Mouse (Mus musculus) 3T3-L1 (cell line): ENCODE data around the gene Apobec1.
A peak's percentile ranks its signal among the peaks of the same experiment; 100 is the strongest.
"Not testable (repeated sequence)": the region's sequence is repeated elsewhere in the genome, so short reads cannot be mapped to it uniquely, and the experiment has no call there.

ENCODE experiments used
- DNase-seq: peaks from one replicate; pipeline ENCODE4 v3.0.0-alpha.2; 2015; ENCODE audit warnings: low read depth, low spot score

Gene Apobec1

DNA sequence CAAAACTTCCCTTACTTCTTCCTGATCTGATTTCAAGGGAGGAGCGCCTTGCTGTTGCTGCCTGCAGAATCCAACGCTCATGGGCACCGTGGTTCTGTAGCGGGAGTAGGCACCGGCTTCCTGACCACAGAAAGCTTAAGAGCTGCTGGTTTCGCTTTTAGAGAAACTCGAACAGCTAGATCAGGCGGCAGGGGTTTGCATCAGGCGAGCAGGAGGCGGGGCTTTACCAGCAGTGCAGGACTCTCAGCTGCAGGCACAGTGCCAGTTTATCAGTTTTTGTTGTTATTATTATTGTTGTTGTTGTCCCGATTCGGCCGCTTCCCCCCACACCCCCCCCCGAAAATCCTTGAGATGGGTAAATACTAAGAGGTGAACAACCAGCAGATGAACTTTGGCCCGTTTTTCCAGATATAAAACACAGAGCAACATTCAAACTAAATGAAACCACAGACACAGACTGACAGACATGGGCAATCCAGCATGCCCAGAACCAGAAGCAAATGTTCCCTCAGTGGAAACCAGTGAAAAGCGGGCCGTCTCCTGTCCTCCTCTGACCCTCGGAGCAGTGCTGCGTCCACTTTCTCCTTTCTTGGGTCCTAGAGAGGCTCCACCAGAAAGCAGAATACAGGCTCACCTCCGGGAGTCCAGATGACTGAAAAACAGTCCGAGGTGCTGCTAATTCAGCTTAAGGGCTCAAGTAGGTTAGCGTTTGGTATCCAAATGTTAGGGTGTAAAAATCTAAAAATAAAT, at the start of gene Apobec1:
Gene Apobec1, minus strand, starts transcription at position 203 of the 750 bp plus-strand sequence.
- DNase-seq, result peak; percentile 97

DNA sequence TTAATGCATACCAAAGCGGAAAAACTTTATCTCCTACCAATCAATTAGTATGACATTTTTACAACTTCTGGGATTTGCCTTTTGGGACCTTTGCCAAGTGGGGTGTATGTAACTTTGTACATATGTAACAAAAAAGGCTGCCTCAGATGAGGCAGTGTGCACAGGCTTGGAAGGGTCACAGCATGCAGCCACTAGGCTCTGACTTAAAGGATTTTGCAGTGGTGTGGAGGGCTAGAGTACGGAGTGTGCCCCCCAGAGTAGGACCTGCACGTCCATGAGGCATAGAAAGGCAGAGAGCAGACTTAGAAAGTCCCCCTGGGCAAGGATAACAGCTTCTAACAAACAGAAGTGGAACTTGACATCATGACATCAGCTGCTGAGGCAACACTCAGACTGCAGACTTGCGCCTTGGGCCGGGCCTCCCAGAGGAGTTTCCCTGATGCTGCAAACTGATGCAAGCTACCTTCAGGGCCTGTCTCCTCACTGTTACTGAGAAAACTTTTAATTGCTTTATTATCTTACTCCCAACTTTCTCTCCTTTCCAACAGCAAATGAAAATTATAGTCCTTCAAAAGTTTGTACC, 48.2 kb upstream of the Apobec1 start:
- DNase-seq, result peak; percentile 44

DNA sequence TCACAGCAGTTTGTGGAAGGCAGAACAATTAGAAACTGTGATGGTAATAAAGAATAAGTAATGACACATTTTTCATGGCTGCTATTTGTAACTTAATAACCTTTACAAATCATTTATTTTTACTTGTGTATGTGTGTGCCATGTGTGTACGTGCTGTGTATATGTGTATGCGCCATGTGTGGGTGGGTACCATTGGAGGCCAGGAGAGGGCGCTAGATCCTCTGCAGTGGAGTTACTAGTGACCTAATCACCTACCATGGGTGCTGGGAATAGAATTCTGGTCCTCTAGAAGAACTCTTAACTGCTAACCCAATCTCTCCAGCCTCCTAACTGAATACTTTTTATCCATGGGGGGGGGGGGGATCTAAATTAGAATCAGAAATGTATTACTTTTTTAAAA, 47.7 kb upstream of the Apobec1 start:
- no peak for DNase-seq

DNA sequence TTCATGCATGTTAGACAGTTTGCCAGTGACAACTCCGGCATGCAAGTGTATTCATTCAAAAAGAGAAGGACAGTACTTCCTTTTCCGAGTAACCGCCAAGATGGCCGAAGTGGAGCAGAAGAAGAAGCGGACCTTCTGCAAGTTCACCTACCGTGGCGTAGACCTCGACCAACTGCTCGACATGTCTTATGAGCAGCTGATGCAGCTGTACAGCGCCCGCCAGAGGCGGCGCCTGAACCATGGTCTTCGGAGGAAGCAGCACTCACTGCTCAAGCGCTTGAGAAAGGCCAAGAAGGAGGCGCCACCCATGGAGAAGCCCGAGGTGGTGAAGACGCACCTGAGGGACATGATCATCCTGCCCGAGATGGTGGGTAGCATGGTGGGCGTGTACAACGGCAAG, 42.0 kb upstream of the Apobec1 start:
- not testable (repeated sequence) for DNase-seq

DNA sequence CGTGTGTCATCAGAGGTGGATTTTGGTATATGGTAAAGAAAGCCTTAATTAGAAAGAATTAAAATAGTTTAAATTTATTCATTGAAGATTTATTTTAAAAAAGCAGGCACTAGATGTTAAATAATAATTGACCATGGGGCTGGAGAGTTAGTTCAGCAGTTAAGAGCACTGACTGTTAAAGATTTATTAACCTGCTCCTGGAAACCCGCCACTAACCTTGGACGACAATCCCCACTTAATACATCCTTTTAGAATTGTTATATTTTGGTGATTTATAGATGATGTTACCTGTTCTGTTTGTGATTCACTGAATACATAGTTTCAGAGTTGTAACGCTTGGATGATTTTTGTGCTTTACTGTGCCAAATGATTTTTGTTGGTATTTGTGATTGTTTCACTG, 35.3 kb upstream of the Apobec1 start:
- not testable (repeated sequence) for DNase-seq

DNA sequence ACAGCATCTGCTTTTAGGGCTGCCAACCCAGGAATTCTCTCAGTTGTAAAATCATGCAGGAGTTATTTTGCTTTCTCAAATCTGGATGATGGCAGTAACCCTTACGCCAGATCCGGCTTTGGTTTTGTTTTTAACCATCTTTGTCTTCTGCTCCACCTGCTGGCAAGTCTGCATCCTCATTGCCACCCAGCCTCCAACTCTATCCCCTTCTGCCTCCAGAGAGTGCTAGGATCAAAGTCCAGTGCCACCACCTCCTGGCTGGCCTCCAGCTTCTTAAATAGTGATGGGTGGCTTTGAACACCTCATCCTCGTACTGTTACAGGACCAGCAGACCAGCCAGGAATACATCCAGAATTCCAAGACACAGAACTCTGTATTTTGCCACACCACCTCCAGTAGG, 34.4 kb upstream of the Apobec1 start:
- DNase-seq, result no peak

DNA sequence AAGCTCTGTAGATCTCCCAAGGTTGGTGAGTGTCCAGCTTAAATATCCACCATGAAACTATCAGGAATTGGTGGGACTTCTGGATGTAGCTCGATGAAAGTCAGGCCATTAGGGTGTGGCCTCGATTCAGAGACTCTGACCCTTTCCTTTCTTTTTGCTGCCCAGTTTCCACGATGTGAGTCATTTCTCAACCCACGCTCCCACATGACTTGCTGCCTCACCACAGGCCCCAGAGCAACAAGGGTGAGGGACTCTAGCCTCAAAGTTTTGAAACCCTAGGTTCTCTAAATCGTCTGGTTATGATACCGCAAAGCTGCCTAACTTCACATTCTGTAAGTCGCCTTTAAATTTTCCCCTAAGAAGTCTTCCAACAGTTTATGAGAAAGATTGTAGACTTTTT, 33.1 kb upstream of the Apobec1 start:
- peak; percentile 81 for DNase-seq

DNA sequence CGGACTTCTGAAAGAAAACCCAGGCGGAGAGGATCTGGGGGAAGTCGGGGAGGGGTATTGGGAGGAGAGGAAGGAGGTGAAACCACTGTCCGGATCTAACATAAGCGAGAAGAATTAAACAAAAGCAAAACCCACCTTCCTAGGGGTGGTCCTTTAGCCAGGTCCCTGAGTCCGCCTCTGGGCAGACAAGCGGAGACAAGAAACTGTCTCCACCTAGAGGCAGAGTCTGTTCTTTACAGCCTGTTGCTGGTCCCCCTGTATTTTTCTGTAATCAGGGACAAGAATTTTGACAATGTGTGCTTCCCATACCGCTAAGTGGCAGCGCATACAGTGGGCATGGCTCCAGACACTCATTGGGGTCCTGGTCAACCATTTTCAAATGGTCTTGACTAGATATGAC, 31.2 kb upstream of the Apobec1 start:
- DNase-seq, result no peak

DNA sequence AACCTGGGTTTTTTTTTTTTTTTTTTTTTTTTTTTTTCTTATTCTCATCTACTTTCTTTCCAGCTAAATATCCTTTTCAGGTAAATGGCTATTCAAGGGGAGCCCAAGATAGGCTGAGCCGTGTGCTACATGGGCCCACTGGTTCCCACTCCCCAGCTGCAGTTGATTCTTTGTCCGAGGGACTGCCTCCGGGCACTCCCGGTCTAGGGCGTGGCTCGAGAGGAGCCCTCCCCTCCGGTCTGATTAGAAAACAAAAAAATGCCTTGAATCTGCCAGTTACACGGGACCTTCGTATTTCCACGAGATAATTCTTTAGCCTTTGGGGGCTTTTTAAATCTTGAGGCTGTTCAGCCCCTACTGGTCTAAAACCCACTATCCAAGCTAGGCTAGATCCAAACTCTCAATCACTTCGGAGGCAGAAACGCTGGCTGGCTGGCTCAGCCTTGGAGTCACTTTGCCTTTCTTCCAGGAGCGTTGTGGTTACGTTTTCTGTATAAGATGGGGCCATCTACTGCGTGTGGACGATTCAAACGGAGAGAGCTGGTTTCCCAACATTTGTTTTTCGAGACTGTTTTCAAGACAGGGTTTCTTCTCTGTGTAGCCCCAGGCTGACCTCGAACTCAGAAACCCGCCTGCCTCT, 25.3 kb upstream of the Apobec1 start:
- no peak for DNase-seq

DNA sequence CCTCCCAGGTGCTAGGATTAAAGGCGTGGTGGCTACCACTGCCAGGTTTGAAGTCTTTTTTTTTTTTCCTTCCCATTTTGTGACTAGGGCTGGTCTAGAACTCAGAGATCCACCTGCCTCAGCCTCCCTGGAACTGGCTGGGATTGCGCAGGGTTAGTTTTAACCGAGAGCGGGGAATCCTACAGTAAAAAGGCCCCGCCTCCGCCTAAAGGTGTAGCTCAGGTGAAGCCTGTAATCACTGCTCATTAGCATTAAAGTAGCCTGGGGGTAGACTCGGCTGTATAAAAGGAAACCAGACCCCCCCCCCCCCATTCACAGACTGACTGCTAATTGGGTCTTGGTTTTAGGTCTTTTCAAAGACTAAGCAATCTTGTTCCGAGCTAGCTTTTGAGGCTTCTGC, 23.9 kb upstream of the Apobec1 start, which contains the start of gene Dppa3:
Gene Dppa3, plus strand, starts transcription at position 301 of the 400 bp plus-strand sequence.
- DNase-seq, result no peak

DNA sequence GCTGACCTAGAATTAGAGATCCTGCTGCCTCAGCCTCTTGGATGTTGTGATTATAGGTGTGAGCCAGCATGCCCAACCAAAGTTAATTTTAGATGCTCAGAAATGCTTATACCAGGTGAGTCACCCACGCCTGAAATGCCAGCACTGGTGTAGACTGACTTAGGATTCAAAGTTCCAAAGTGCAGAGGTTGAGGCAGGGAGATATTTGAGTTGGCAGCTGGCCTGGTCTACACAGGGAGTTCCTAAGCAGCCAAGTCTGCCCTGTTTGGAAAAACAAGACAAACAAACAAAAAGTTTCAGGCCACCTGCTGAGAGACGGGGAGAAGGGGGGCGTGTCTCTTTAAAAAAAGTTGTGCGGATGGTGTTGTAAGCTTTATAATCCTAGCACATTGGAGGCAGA, 22.9 kb upstream of the Apobec1 start:
- no peak for DNase-seq

DNA sequence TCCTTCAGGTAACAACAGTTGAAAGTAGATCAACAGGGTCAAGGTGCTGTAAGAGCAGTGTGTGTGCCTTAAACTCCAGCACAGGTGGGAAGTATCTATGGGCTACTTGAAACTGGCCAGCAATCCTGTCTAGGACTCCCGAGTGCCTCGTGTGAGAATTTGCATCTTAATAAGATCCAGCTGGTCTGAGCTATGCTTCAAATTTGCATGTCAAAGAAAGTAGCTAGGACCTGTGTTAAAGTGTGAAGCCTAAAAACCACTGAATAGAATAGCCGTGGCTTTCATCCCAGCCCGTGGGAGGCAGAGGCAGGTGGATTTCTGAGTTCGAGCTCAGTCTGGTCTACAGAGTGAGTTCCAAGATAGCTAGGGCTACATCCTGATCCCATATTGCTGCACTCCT, 22.2 kb upstream of the Apobec1 start:
- DNase-seq, result no peak

DNA sequence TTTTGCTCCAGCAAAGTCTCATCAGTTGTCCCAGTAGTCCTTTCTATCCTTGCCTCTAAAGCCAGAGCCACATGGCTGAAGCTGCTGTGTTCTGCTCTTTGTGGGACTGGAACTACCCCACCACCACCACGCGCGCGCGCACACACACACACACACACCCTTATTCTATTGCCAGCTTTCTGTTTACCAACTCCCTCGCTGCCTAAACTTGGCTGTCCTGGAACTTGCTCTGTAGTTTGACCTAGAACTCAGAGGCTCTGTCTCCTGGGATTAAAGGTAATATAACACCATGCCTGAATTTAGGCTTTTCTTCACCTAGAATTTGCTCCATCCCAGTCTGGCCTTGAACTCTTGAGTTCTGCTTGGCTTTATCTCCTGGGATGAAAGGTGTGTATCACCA, 18.8 kb upstream of the Apobec1 start:
- no peak for DNase-seq

DNA sequence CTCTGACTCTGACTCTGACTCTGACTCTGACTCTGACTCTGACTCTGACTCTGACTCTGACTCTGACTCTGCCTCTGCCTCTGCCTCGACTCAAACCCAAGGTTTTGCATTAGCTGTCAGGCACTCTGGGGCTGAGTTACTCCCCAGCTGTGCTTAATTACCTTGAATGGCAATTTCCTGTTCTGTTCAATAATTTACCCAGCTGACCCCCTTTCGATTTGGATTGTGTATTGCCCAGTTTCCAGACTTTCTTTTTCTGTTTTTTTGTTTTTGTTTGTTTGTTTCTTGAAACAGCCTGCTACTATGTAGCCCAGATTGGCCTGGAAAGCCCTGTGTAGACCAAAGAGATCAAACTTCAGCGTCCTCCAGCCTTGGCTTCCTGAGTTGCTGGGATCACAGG, 13.8 kb upstream of the Apobec1 start:
- no peak for DNase-seq

DNA sequence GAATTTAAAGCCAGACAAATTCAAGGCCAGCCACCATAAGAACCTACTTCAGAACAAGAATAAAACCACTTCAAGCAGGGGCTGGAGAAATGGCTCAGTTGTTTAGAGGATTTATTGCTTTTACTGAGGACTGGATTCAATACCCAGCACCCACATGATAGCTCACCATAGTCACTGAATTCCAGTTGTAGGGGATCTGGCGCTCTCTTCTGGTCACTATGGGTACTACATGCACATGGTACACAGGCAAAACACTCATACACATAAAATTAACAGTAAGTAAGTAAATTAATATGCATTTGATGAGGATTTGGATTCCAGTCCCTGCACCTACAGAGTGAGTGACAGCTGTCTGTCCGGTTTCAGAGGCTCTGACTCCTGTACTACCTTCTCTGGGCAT, 11.8 kb upstream of the Apobec1 start:
- peak; percentile 45 for DNase-seq

DNA sequence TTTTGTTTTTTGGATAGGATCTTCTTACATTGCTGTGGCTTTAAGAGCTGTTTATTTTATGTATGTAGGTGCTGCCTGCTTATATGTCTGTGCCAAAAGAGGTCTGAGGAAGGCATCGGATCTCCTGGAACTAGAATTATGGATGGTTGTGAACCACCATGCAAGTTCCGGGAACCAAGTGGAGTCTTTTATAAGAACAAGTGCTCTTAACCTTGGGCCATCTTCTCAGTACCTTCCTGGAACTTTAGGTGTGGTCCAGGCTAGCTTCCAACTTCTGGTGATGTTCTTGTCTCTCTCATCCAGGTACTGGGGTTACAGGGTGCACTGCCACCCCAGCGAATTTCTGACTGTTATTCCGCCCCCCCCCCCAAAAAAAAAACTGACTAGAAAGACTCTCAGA, 10.2 kb upstream of the Apobec1 start:
- no peak for DNase-seq

DNA sequence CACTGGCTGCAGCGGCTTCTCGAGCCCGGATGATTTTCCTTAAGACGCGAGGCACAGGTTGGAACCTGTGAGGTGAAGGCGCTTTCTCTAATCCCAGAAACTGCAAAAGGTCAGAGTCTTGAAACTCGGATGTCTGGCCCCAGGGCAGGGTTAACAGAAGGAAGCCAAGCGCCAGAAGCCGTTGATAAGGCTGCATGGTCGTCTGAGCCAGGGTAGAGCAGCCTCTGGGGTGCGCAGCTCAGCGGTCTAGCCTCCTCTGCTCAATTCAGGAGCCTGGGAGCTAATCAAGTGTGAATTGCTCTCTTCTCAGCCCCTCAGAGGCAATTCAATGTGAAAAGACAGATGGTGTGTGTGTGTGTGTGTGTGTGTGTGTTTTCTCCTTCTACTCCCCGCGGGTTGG, 7.5 kb upstream of the Apobec1 start, which contains the start of gene Gdf3:
Gene Gdf3, minus strand, starts transcription at position 317 of the 400 bp plus-strand sequence.
- DNase-seq, result no peak

DNA sequence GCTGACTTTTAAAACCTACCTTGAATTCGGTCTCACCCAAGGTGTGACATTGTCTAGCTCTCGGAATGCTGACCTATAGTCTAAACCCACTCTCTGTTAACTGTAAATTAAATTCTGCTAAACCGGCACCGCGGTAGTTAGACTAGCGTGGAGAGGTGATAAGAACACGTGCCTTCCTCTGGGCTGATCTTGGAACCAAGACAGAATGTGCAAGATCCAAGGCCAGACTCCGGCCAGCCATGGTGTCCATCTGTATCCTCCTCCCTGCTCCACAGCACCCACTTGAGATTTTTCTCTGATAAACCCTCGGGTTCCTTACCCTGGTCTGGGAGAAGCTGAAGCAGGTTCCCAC, 7.1 kb upstream of the Apobec1 start:
- no peak for DNase-seq

DNA sequence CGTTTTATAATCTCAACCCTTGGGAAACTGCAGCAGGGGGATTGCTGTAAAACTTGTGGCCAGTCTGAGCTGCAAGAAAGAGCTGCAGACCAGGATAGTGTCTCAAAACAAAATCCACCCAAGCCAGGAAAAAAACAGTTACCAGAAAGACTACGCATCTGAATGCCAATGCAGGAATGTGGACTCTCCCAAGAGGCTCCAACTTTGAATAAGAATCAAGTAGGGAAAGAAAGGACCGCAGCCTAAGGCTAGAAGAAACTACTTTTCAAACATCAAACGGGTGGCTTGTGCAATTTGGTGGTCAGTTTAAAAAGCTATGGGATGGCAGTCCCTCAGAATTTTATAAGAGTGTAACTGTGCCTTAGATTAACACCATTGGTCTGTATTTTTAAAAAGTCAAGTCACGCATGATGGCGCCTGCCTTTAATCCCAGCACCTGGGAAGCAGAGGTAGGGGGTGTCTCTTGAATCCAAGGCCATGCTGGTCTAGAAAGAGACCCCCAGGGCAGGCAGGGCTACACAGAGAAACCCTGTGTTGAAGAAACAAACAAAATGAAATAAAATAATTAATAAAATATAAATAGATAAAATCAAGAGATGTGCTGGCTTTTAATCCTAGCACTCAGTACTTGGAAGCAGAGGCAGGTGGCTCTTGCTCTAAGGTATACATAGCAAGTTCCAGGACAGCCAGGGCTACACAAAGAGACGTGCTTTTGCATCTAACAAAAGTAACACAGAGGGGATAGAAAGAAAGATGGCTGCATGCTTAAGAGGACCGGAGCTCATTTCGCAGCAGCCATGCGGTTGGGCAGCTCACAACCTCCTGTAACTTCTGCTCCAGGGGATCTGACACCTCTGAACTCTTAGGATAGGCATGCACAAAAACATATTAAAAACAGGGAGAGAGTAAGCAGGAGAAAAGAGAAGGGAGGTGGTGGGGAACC, 6.5 kb upstream of the Apobec1 start:
- peak; percentile 15 for DNase-seq

DNA sequence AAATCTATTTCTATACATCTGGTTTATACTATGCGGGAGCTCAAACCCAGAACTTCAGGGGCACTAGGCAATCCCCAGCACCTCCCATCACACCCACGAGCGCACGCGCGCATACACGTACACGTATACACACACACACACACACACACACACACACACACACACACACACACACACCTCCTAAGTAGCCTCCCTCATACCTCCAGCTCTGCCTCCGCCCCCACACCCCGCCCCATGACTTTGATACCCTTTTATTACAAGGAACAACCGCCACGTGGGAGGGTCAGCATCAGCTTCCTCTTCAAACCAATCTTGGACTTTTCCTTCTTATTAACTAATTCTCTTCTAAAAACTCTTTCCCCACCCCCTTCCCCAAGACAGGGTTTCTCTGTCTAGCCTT, 5.5 kb upstream of the Apobec1 start:
- no peak for DNase-seq

DNA sequence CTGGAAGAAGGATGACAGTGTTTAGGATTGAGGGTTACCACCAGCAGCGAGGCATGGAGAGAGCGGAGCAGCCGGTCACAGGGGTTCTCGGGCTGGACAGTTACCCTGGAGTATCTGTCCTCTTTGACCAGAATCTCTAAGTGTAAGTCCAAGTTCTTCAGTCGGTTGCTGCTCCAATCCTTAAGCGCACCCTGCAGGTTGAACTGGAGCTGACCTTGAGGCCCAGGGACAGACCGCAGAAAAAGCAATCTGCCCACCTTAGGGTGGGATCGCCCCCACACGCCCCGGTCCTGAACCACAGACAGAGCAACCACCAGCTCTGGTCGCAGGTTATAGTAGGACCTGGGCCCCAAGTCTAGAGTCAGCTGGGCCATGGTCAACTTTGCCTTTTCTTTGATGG, 4.4 kb upstream of the Apobec1 start:
- DNase-seq, result no peak

DNA sequence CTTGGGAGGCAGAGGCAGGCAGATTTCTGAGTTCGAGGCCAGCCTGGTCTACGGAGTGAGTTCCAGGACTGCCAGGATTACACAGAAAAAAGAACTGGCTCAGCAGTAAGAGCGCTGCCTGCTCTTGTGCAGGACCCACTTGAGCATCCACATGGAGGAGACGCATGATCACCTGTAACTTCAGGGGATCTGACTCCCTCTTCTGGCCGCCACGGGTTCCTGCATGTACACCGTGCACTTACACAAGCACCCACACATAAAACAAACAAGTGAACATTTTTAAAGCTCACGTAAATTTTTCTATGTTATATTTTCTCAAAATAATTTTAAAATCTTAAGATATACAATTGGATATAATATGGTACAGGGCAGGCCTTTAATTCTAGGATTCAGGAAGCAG, 3.2 kb upstream of the Apobec1 start:
- DNase-seq, result peak; percentile 12
